Mouse (Mus musculus): ENCODE measurements around the gene Mrpl49. TPM values are rescaled to one million over a fixed set of nuclear protein-coding genes. Genes with fewer than 3 reads are reported as not detected.
"Not testable (repeated sequence)": the region's sequence is repeated elsewhere in the genome, so short reads cannot be mapped to it uniquely, and the experiment has no call there.

The Mrpl49 gene
- polyA plus RNA-seq, 1 experiment from 2014 or later: 29.6 TPM

- not testable (repeated sequence) for H3K27me3 ChIP-seq (ENCODE audit: insufficient read depth, low read length); DNase-seq; H3K9me3 ChIP-seq (ENCODE audit: low read length); ATAC-seq; H3K9ac ChIP-seq (replicated peaks); H3K4me3 ChIP-seq (ENCODE audit: low read depth, low read length); H3K4me2 ChIP-seq (ENCODE audit: low read depth, low read length); H3K27ac ChIP-seq (ENCODE audit: low read depth)
- TF ChIP-seq CTCF (IDR thresholded peaks at IDR 0.05; ENCODE audit: low read depth): peak; percentile 64
- 40% methylated on average over 4 of the region's 4 CpGs for WGBS (ENCODE audit: insufficient replicate concordance)
- Histone ChIP-seq H3K36me3 (replicated peaks; ENCODE audit: insufficient read depth, low read length) (peaks cover 10% of the 10 kb centered on the region), H3K4me1 (ENCODE audit: insufficient read depth) (peaks cover 28% of the 10 kb centered on the region)
Measured at GRCm38 (mm10) chr19:6044102-6044501, 13.5 kb downstream of the Mrpl49 start.

GRCm38 (mm10) chr19:6042293-6042692, 15.3 kb downstream of the Mrpl49 start:
- Histone ChIP-seq H3K4me1 (ENCODE audit: insufficient read depth) (peaks cover 15% of the 10 kb centered on the region), H3K4me3 (ENCODE audit: low read depth, low read length) (no peak overlapping the region), H3K27me3 (ENCODE audit: insufficient read depth, low read length) (no peaks in the 10 kb centered on the region), H3K9ac (replicated peaks) (no peak overlapping the region), H3K27ac (ENCODE audit: low read depth) (no peak overlapping the region), H3K36me3 (replicated peaks; ENCODE audit: insufficient read depth, low read length) (no peaks in the 10 kb centered on the region), H3K4me2 (ENCODE audit: low read depth, low read length) (no peak overlapping the region), H3K9me3 (ENCODE audit: low read length) (no peaks in the 10 kb centered on the region)
- ATAC-seq (no peak), DNase-seq (no peak)
- 85% methylated on average over 9 of the region's 9 CpGs for WGBS (ENCODE audit: insufficient replicate concordance)
- TF ChIP-seq EP300 (IDR thresholded peaks at IDR 0.05; ENCODE audit: low read depth) (no peak), CTCF (IDR thresholded peaks at IDR 0.05; ENCODE audit: low read depth) (no peak)

GRCm38 (mm10) chr19:6040002-6040401, 17.6 kb downstream of the Mrpl49 start:
- Histone ChIP-seq H3K9me3 (ENCODE audit: low read length) (no peaks in the 10 kb centered on the region), H3K4me2 (ENCODE audit: low read depth, low read length) (no peak overlapping the region), H3K27ac (ENCODE audit: low read depth) (no peak overlapping the region), H3K4me1 (ENCODE audit: insufficient read depth) (peaks cover 16% of the 10 kb centered on the region), H3K27me3 (ENCODE audit: insufficient read depth, low read length) (no peaks in the 10 kb centered on the region), H3K36me3 (replicated peaks; ENCODE audit: insufficient read depth, low read length) (no peaks in the 10 kb centered on the region), H3K9ac (replicated peaks) (no peak overlapping the region), H3K4me3 (ENCODE audit: low read depth, low read length) (no peak overlapping the region)
- TF ChIP-seq CTCF (IDR thresholded peaks at IDR 0.05; ENCODE audit: low read depth): peak; percentile 43
- no peak for TF ChIP-seq EP300 (IDR thresholded peaks at IDR 0.05; ENCODE audit: low read depth)
- no peak for ATAC-seq
- no peak for DNase-seq

- H3K27me3 ChIP-seq (ENCODE audit: insufficient read depth, low read length): no peaks in the 10 kb centered on the region
- H3K4me3 ChIP-seq (ENCODE audit: low read depth, low read length): no peak overlapping the region
- ATAC-seq: no peak
- H3K9me3 ChIP-seq (ENCODE audit: low read length): no peaks in the 10 kb centered on the region
- no peak for DNase-seq
- no peak overlapping the region for H3K27ac ChIP-seq (ENCODE audit: low read depth)
- TF ChIP-seq CTCF (IDR thresholded peaks at IDR 0.05; ENCODE audit: low read depth) (no peak), EP300 (IDR thresholded peaks at IDR 0.05; ENCODE audit: low read depth) (no peak)
- H3K36me3 ChIP-seq (replicated peaks; ENCODE audit: insufficient read depth, low read length): no peaks in the 10 kb centered on the region
- peaks cover 12% of the 10 kb centered on the region for H3K4me1 ChIP-seq (ENCODE audit: insufficient read depth)
- H3K4me2 ChIP-seq (ENCODE audit: low read depth, low read length): no peak overlapping the region
- WGBS (ENCODE audit: insufficient replicate concordance): 63% methylated on average over 7 of the region's 7 CpGs
- H3K9ac ChIP-seq (replicated peaks): no peak overlapping the region
Measured at GRCm38 (mm10) chr19:6038326-6038725, 19.3 kb downstream of the Mrpl49 start.

GRCm38 (mm10) chr19:6037695-6038094, 19.9 kb downstream of the Mrpl49 start:
- ATAC-seq: no peak
- Histone ChIP-seq H3K27me3 (ENCODE audit: insufficient read depth, low read length) (no peaks in the 10 kb centered on the region), H3K4me1 (ENCODE audit: insufficient read depth) (peaks cover 12% of the 10 kb centered on the region), H3K27ac (ENCODE audit: low read depth) (no peak overlapping the region), H3K9ac (replicated peaks) (no peak overlapping the region), H3K36me3 (replicated peaks; ENCODE audit: insufficient read depth, low read length) (no peaks in the 10 kb centered on the region), H3K4me3 (ENCODE audit: low read depth, low read length) (no peak overlapping the region), H3K4me2 (ENCODE audit: low read depth, low read length) (no peak overlapping the region), H3K9me3 (ENCODE audit: low read length) (no peaks in the 10 kb centered on the region)
- TF ChIP-seq CTCF (IDR thresholded peaks at IDR 0.05; ENCODE audit: low read depth): no peak
- TF ChIP-seq EP300 (IDR thresholded peaks at IDR 0.05; ENCODE audit: low read depth): no peak
- DNase-seq: no peak

GRCm38 (mm10) chr19:6035966-6036585, 21.5 kb downstream of the Mrpl49 start:
- ATAC-seq: no peak
- Histone ChIP-seq H3K4me3 (ENCODE audit: low read depth, low read length) (no peak overlapping the region), H3K9me3 (ENCODE audit: low read length) (no peaks in the 10 kb centered on the region), H3K27ac (ENCODE audit: low read depth) (no peak overlapping the region), H3K9ac (replicated peaks) (no peak overlapping the region), H3K4me2 (ENCODE audit: low read depth, low read length) (no peak overlapping the region), H3K36me3 (replicated peaks; ENCODE audit: insufficient read depth, low read length) (no peaks in the 10 kb centered on the region), H3K4me1 (ENCODE audit: insufficient read depth) (peaks cover 6% of the 10 kb centered on the region), H3K27me3 (ENCODE audit: insufficient read depth, low read length) (no peaks in the 10 kb centered on the region)
- 40% methylated on average over 9 of the region's 9 CpGs for WGBS (ENCODE audit: insufficient replicate concordance)
- DNase-seq: no peak
- TF ChIP-seq EP300 (IDR thresholded peaks at IDR 0.05; ENCODE audit: low read depth): no peak
- TF ChIP-seq CTCF (IDR thresholded peaks at IDR 0.05; ENCODE audit: low read depth): no peak

Data from liver, postnatal 0 days (tissue).